Mouse (Mus musculus): Measurements from ENCODE around the gene Akap10.
"Not testable (repeated sequence)": the region's sequence is repeated elsewhere in the genome, so short reads cannot be mapped to it uniquely, and the experiment has no call there.

Akap10 gene

GRCm38 (mm10) chr11:61930640-61931586 is 861 bp upstream of the Akap10 start:
- peak; percentile 32 for DNase-seq (ENCODE audit: inconsistent ontology term)

DNA sequence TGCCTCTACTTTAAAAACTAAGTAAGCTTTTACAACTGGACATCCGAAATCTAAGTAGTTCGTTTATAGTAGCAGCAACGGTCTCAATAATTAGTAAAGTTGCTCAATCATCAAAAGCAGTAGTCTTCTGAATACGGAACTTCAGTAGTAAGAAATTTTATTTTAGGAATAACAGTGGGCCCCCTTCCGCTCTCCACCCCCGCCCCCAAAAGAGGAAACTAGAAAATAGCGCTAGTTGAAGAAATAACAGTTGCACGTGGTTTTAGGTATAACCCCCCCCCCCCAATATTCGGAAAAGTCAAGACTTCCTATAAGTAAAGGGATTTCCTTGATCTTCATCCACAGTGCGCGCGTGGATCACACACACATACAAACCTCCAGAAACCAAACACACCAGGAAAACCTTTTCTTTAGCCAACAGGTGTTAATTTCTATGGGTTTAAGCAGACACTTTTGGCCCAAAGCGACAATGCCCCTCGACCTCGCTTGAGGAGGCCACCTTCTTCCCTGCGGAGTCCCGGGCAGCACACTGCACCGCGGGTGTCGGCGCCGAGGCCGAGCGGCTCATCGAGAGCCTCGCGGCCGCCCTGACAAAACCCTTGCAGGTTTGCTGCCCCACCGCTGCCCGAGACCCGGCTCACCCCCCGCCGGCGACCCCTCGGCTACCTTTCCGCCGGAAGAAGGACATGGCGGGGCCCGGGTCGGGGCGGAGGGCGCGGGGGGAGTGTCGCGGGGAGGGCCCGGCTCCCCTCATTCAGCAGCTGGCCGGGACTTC is 542 bp downstream of the Akap10 start:
- DNase-seq (ENCODE audit: inconsistent ontology term): no peak

- no peak for DNase-seq (ENCODE audit: inconsistent ontology term)
Observed at GRCm38 (mm10) chr11:61923309-61923708, 6.7 kb downstream of the Akap10 start.

GRCm38 (mm10) chr11:61919702-61920101 is 10.3 kb downstream of the Akap10 start:
- no peak for DNase-seq (ENCODE audit: inconsistent ontology term)

DNA sequence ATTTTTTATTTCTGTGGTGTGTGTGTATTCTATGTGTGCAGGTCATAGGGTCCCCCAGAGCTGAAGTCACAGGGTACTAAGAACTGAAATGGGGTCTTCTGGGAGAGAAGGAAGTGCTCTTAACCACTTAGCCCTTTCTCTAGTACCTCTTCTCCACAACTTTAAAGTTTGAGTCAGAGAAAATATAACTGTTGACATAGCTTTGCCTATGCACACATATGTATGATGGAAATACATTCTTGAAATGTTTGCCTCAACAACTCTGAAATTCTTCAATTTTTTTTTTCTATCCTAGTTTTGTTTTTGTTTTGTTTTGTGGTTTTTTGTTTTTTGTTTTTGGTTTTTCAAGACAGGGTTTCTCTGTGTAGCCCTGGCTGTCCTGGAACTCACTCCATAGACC is 21.7 kb downstream of the Akap10 start:
- no peak for DNase-seq (ENCODE audit: inconsistent ontology term)

- no peak for DNase-seq (ENCODE audit: inconsistent ontology term)
Observed at GRCm38 (mm10) chr11:61882183-61882582, 47.9 kb downstream of the Akap10 start.

GRCm38 (mm10) chr11:61879921-61880320 is 50.1 kb downstream of the Akap10 start:
- no peak for DNase-seq (ENCODE audit: inconsistent ontology term)

DNA sequence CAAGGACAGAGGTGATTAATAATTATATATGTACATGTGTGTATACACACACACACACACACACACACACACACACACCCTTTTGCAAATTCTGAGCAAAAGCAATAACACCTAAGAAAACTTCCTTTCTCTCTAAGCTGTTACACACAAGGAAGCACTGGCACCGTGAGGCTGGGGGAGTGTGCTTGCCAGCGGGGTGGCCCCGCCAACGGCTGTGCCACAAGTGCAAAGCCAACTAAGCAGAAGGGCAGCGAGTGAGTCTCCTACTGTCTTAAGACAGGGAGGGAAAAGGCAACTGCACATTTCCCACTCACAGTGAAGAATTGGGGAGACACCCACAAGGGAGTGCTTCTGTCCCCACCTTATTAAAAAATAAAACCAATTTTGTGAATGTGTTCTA is 58.2 kb downstream of the Akap10 start:
- no peak for DNase-seq (ENCODE audit: inconsistent ontology term)

- DNase-seq (ENCODE audit: inconsistent ontology term): no peak
Observed at GRCm38 (mm10) chr11:61866856-61867255, 63.2 kb downstream of the Akap10 start.

- no peak for DNase-seq (ENCODE audit: inconsistent ontology term)
Observed at GRCm38 (mm10) chr11:61861781-61862547, 68.1 kb downstream of the Akap10 start.

GRCm38 (mm10) chr11:61859316-61859715 is 70.7 kb downstream of the Akap10 start:
- DNase-seq (ENCODE audit: inconsistent ontology term): no peak

DNA sequence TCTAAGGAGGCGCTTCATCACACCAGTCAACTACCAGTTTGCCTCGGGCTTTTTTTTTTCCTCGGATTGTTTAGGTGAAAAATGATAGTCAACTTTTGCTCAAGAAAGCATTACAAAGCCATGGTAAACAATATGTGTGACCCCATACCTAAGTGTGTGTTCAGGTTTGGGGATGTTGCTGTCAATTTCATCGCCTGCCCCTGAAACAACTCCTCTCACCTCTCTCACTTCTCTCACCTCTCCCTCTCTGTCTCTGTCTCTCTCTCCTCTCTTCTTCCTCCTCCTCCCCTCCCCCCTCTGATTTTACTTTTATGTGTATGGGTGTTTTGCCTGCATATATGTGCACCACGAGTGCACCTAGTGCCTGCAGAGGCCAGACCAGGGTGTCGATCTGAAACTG is 74.5 kb downstream of the Akap10 start:
- no peak for DNase-seq (ENCODE audit: inconsistent ontology term)

GRCm38 (mm10) chr11:61854988-61855411 is 75.1 kb downstream of the Akap10 start, which contains the start of gene Ulk2:
Gene Ulk2, minus strand, starts transcription at chr11:61855073.
- peak; percentile 93 for DNase-seq (ENCODE audit: inconsistent ontology term)

DNA sequence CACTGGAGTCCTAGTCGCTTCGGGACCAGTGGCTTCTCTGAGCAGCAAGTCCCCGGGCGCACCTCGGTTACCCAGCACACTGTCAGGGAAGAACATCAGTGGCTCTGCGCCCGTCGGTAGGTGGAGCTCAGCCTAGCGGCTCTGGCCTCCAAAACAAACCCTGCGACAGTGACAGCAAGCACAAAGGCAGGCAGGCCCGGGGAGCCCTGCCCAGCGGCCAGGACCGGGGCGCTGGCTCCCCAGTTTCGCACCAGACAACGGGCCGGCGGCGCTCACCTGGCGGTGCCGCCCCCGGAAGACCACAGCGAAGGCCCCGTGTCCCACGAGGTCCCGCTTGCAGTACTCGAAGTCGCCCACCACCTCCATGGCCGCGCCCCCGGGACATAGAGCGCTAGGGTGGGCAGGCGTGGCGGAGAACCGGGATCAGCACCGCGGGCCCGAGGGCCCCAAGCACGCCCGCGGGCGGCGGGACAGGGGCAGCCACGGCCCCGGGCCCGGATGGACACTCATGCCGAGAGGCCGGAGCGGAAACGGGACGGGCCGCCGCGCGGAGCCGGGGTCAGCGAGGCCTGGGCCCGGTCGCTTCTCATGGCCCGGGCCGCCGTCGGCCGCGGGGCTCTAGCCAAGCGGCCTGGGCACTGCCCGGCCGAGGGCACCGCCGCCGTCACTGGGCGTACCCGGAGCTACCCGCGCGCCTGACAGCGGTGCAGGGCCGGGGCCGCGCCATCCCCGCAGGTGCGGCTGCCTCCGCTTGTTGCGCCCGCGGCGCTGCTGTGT is 75.7 kb downstream of the Akap10 start:
- DNase-seq (ENCODE audit: inconsistent ontology term): peak; percentile 83

GRCm38 (mm10) chr11:61853659-61854058 is 76.4 kb downstream of the Akap10 start:
- DNase-seq (ENCODE audit: inconsistent ontology term): peak; percentile 69

DNA sequence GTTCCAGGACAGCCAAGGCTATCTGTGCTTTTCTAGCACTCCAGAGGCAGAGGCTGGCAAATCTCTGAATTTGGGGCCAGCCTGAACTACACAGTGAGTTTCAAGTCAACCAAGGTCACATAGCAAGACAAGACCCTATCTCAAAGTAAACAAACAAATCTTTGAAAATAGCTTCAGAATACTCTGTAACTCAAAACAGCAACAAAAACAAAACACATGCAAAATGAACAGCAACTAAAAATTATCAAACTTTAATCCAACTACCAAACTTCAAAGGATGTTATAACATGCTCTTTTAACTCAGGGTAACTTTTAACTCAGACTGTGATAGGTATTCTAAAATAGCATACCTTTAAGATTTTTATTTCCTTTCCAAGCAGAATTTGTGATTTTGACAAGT is 77.1 kb downstream of the Akap10 start:
- no peak for DNase-seq (ENCODE audit: inconsistent ontology term)

- DNase-seq (ENCODE audit: inconsistent ontology term): no peak
Observed at GRCm38 (mm10) chr11:61851195-61851594, 78.9 kb downstream of the Akap10 start.

GRCm38 (mm10) chr11:61840663-61841062 is 89.4 kb downstream of the Akap10 start:
- DNase-seq (ENCODE audit: inconsistent ontology term): not testable (repeated sequence)

DNA sequence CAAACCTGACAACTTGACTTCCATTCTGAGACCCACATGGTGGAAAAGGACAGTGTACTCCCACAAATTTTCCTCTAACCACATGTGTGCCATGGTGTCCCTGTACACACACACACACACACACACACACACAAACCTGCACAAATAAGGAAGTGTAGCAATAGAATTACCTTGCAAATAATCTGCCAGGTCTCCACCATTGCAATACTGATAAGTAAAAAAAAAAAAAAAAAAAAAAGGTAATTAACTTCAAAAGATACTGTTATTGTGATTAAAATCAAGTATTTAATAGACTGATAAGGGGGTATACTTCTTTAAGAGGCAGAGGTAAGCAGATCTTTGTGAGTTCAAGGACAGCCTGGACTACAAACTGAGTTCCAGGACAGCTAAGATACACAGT is 90.1 kb downstream of the Akap10 start:
- DNase-seq (ENCODE audit: inconsistent ontology term): no peak

GRCm38 (mm10) chr11:61839182-61839581 is 90.9 kb downstream of the Akap10 start:
- no peak for DNase-seq (ENCODE audit: inconsistent ontology term)
